Mouse (Mus musculus) inflammation-experienced regulatory T-cells, adult 6 months (primary cell): ENCODE measurements around the gene Pde2a. TPM values are rescaled to one million over a fixed set of nuclear protein-coding genes. Genes with fewer than 3 reads are reported as not detected.
A peak's percentile ranks its signal among the peaks of the same experiment; 100 is the strongest.

Source experiments
- ATAC-seq: one replicate; pipeline ENCODE4 v1.8.0; 2017
- polyA plus RNA-seq, 3 experiments: library from polyadenylated mRNA; unstranded; fragments of 100-300 nt; shearing (Covaris generic); gene quantifications; one replicate each; pipeline ENCODE4 v1.2.1; 2017

Pde2a gene
- polyA plus RNA-seq, 3 experiments from 2014 or later, result 6.1 to 36.2 (median 19.9) TPM

GRCm38 (mm10) chr7:101476028-101476427 is 54.5 kb downstream of the Pde2a start:
- no peak for ATAC-seq

GRCm38 (mm10) chr7:101476493-101476892 is 55.0 kb downstream of the Pde2a start:
- no peak for ATAC-seq

DNA sequence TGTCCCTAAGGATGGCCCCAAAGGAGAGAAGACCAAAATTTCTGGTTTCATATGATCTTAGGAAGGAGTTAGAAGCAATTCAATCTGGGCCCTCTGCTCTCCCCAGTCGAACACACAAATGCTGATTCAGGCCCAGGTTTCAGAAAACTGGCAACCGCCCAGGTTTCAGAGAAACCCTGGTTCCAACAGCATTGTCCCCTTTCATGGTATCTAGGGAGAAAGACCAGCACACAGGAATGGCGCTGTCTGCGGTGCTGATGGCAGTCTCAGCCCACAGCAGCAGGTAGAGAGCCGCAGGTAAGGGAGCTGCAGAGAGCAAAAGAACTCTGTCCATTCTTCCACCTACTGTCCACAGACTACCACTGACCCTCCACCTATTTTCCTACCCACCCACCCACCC is 55.7 kb downstream of the Pde2a start:
- ATAC-seq, result no peak

DNA sequence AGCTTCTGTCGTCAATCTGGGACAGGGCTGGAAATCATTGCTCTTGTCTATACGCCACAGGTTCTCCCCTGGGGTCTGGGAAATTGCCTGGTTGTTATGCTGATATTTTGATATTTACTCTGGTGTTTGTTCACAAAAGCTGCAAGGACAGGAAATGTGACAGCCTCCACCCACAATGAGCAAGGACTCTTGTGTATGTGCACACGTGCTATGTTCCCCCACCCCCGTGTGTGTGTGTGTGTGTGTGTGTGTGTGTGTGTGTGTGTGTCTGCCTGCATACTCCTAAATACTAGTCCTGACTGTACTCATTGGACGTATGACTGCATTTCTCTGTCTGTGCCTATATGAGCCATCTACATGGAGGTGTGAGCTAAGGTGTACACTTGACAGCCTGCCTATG is 56.6 kb downstream of the Pde2a start:
- ATAC-seq, result peak; percentile 78

DNA sequence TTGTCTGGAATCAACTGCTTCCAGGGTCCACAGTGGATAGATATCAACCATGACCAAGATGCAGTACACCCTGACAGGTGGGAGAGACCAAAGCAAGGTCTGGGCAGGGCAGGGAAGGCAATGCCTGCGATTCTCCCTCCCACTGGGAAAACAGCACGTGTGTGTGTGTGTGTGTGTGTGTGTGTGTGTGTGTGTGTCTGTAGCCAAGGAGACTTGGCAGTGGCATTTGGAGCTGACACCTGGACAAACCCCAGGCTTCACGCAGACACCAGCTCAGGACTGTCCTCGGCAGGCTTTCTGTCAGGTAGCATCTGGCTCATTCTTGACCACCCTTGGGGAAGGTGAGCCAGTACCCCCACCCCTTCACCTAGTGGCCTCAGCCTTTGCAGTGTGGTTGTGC is 58.4 kb downstream of the Pde2a start:
- no peak for ATAC-seq

- no peak for ATAC-seq
Measured at GRCm38 (mm10) chr7:101480671-101481070, 59.2 kb downstream of the Pde2a start.

- no peak for ATAC-seq
Measured at GRCm38 (mm10) chr7:101481872-101482498, 60.5 kb downstream of the Pde2a start.

- no peak for ATAC-seq
Measured at GRCm38 (mm10) chr7:101482499-101483081, 61.1 kb downstream of the Pde2a start.

DNA sequence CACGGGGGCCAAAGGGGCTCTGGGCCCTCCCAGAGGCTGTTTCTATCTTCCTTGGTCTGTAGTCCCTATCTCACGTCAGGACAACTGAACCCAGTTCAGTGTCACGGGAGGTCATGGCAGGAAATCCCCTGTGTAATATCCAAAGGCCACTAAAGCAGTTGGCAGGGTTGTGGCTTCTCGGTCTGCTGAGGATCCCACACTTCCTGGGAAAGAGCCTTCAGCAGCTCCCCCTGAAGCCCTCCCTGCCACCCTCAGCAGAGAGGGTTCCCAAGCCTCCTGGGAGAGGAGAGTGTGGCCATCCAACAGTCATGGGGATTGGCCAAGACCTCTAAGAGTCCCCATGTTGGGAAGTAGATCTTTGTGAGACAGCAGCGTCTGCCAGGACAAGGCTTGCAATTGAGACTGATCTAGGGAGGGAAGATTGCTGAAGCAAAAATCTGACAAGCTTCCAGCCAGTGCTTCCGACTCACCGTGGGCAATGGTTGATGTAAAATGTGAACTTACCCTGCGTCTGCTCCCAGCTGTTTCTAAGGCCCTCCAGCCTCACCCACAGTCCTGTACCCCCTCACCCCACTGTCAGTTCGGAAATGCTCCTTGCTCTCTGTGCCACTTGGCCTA is 62.1 kb downstream of the Pde2a start:
- no peak for ATAC-seq

DNA sequence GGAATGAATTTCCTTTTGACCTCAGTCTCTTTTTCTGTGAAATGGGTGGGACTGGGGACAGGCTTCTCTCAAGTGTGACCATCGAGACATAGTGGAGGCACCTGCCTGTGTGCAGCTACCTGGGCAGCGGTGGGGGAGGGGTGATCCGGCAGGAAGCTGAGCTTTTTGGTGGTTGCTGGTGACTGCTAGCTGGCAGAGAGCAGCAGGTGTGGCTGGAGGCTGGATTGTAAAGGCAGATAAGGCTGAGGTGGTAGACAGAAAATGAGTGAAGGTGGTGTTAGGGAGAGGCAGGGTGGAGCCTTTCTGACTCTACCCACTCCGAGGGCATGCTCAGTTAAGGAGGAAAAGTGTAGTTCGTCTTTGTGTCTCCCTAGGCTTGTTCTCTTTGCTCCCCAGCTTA is 65.6 kb downstream of the Pde2a start:
- no peak for ATAC-seq

- no peak for ATAC-seq
Measured at GRCm38 (mm10) chr7:101490952-101491351, 69.5 kb downstream of the Pde2a start.

- no peak for ATAC-seq
Measured at GRCm38 (mm10) chr7:101498385-101498784, 76.9 kb downstream of the Pde2a start.

DNA sequence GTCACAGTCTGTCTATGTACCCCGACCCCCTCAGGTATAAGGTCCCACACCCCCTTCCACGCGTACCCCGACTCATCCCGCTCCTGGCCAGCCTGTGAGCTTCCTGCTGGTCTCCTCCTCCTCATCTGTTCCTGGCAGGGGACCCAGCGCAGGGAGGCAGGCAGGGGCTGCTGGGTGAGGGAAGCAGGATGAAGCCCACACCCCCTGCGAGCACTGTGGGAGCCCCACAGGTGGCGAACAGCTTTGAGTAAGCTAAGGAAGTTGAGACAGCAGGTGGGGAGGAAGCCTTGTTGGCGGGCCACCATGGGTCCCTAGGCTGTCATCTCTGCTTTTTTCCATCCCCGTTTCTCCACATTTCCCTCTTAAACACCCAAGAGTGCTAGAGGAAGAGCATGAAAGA is 77.8 kb downstream of the Pde2a start:
- no peak for ATAC-seq

DNA sequence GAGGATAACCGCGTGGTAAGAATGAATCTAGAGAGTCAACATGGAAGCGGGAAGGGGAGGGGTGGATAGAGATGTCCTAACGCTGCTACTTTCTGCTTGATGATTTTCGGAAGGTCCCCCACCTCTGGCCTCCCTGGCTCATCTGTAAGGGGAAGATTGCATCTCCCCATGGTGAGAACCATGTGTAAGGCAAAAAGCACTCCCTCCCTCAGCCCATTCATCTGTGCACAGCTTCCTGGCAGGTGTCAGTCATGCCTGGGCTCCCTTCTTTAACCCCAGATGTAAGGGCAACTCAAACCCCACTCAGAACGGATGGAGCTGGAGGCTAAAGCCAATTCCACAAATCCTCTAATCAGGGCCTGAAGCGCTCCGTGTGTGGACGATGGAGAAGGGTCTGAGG is 78.2 kb downstream of the Pde2a start:
- ATAC-seq, result no peak

DNA sequence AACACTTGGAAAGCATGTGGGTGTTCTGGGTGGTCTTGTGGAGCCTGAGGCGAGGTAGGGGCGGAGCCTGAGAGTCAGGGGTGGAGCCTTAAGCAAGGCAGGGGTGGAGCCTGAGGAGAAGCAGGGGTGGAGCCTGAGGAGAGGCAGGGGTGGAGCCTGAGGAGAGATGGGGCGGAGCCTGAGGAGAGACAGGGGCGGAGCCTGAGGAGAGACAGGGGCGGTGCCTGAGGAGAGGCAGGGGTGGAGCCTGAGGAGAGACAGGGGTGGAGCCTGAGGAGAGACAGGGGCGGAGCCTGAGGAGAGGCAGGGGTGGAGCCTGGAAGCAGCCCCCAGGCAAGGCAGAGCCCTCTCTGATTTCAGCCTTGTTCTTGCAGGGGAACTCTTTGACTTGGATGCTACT is 79.7 kb downstream of the Pde2a start:
- no peak for ATAC-seq

- no peak for ATAC-seq
Measured at GRCm38 (mm10) chr7:101501675-101502074, 80.2 kb downstream of the Pde2a start.

DNA sequence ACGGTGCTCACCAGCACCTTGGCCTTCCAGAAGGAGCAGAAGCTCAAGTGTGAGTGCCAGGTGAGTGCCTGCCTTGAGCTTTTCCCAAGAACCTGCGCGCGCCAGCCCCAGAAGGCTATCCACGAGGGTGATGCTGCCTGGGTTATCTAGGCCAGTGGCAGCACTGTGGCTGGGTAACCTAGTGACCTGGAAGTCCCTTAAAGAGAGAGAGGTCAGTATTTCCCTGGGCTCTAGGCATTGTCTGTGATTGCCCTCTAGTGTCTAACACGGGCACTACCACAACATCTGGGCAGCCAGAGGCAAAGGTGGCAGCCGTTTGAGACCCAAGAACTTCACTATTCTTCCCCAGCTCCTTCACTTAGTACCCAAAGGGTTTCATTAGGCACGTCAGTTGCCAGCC is 81.9 kb downstream of the Pde2a start:
- ATAC-seq, result peak; percentile 64

GRCm38 (mm10) chr7:101503803-101504202 is 82.3 kb downstream of the Pde2a start:
- peak; percentile 84 for ATAC-seq

- peak; percentile 55 for ATAC-seq
Measured at GRCm38 (mm10) chr7:101504507-101504906, 83.0 kb downstream of the Pde2a start.

DNA sequence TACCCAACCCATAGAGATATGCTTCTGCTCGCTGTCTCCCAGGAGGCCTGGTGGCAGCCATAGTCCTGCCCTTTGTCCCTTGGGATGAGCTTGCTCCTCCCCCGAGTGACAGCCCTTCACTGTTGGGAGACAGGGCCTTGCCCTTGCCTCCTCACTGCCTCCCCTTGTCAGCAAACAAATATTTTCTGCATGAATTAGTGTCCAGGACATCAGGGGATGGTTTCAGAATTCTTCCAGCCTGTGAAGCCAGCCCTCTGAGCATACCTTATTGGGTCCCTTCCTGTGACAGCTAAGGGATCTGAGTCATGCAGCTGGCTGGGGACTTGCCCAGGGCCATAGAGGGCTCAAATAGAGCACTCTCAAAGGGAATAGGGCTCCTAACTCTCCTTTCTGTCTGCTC is 87.7 kb downstream of the Pde2a start:
- ATAC-seq, result no peak

DNA sequence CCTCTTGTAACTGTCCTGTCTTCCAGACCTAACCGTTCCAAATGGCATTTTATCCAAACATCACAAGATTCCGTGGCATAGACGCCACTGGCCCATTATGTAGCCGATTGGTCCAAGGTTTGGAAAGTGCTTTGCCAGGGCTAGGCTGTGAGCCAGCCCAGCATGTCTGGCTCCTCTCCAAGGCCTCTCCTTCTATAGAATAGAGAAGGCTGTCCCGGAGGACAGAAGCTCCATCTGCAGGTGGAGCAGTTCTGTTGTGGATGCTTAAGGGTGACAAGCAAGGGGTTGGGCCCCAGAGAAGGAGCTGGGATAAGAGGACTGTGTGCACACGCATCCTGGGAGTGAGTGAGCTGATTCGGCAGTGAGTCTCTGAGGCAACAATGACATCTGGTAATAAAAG is 92.2 kb downstream of the Pde2a start:
- ATAC-seq, result no peak

DNA sequence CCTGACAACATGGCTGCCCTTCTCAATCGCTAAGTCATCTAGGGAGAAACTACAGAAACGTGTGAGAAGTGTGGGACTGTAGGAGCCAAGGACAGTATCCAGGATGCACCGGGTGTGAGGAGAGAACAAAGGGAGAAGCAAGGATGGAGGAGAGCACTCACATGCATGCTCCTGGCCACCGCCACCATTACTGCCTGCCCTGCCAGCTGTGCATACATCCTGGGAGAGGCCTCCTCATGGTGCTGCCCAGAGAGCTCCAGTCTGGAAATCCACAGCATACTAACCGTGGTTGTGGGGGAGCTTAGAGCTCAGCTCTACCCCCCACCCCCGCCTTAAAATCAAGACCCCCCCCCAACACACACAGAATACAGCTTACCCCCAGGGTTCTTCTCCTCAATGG is 93.3 kb downstream of the Pde2a start:
- ATAC-seq, result no peak

DNA sequence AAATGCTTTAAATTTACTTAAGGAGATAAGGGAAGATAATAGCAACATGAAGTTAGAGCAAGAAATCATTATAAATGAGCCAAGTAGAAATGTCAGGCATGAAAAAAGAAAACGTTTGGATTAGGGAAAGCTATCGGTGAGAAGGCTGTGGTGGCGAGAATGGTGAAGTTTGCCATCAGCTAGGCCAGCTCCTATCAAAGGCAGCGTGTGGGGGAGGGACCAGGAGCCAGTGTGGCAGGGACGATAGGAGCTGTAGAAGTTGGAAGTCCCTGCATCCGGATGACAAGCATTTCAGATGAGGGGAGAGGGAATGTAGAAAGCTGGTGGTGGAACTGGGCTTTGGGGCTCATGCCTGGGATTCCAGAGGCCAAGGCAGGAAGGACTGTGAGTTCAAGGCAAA is 93.8 kb downstream of the Pde2a start:
- ATAC-seq, result no peak

- ATAC-seq, result no peak
Measured at GRCm38 (mm10) chr7:101516460-101516859, 95.0 kb downstream of the Pde2a start.

DNA sequence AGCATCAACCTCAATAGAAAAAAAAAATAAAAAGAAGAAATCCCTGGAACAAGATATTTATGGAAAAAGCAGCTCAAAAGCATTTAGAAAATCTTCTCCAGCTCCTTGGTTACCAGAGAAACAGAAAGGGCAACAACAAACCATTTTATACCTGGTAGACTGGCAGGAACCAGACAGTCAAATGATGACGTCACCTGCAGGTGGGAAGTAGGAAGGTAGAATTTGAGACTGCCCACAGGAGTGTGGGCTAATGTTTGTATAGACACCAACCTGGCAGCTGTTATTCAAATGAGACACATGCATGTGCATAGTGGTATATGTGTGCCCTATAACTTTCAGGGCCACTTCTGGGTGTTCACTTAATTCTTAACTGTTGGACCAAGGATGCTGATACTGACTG is 100.2 kb downstream of the Pde2a start:
- no peak for ATAC-seq
